Mouse (Mus musculus) cerebellum, adult 2 months (tissue): ENCODE data around the gene Txndc16.

Experiments used
- CTCF ChIP-seq: fragments of 200-500 bp; IDR thresholded peaks from 2 replicates; pipeline ENCODE4 v1.5.1; 2011; ENCODE audit warnings: low read depth, mild to moderate bottlenecking, control low read depth, low read length, moderate library complexity, borderline replicate concordance; ENCODE audit not compliant: insufficient read depth
- POLR2A ChIP-seq: fragments of 200-500 bp; IDR thresholded peaks from 2 replicates; pipeline ENCODE4 v1.6.1; 2011; ENCODE audit warnings: low read length, control low read depth, borderline replicate concordance; ENCODE audit not compliant: insufficient read depth

DNA sequence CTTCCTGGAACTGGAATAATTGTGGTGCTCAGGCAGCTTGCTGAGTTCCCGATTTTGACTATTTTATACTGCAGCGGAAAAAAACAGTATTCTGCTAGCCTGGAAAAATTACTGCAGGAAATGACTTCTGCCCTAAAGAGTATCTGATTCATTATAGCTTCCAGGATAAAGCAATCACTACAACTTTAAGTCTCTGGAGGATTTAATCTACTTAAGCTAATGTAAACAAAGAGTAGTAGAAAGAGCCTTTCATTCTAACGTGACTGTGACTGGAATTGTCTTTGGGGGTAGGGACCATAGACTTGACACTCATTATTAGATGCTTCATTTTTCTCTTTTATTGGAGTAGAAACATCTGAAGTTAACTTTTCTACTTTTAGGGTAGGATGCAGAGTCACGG is 101.8 kb downstream of the Txndc16 start:
- TF ChIP-seq CTCF (no peak), POLR2A (no peak)
